Mouse (Mus musculus): ENCODE measurements around the gene Rtn3.

GRCm38 (mm10) chr19:7500701-7501100, 17.6 kb upstream of the Rtn3 start:
- TF ChIP-seq CTCF (IDR thresholded peaks at IDR 0.05; ENCODE audit: control insufficient read depth, insufficient read depth, insufficient replicate concordance, low read depth, low read length), result no peak
- no peak for TF ChIP-seq POLR2A (IDR thresholded peaks at IDR 0.05; ENCODE audit: control insufficient read depth, low read depth, low read length)

All from testis, adult 2 months (tissue).